Mouse (Mus musculus) gastrocnemius, adult 18-20 months (tissue): Measurements from ENCODE around the gene Pcbp3. TPM values are rescaled to one million over a fixed set of nuclear protein-coding genes. Genes with fewer than 3 reads are reported as not detected.
A peak's percentile ranks its signal among the peaks of the same experiment; 100 is the strongest.
"Not testable (repeated sequence)": the region's sequence is repeated elsewhere in the genome, so short reads cannot be mapped to it uniquely, and the experiment has no call there.

ENCODE experiments used
- DNase-seq: peaks from one replicate; pipeline ENCODE4 v3.0.0; 2021; ENCODE audit warnings: low spot score
- long read RNA-seq, 2 experiments: library from polyadenylated mRNA; stranded (forward); transcript quantifications; one replicate each; pipeline ENCODE4 v2.0.0; 2021
- total RNA-seq, 2 experiments: library from RNA; stranded (reverse); gene quantifications; 2 replicates each; pipeline ENCODE4 v1.2.3; 2021

The Pcbp3 gene
- 1 to 10 TPM; 1.2 to 1.8 TPM for total RNA-seq
- long read RNA-seq, experiment 1: 0 reads
- long read RNA-seq, experiment 2, partial matches to known transcripts: 0 of 2 reads
- long read RNA-seq, experiment 2, other reads (novel, unspliced or antisense): 1 of 2 reads

- DNase-seq: peak; percentile 96
Observed at GRCm38 (mm10) chr10:76961790-76962489, at the start of gene Pcbp3. Gene Pcbp3 (minus strand): TSS chr10:76961887.

DNA sequence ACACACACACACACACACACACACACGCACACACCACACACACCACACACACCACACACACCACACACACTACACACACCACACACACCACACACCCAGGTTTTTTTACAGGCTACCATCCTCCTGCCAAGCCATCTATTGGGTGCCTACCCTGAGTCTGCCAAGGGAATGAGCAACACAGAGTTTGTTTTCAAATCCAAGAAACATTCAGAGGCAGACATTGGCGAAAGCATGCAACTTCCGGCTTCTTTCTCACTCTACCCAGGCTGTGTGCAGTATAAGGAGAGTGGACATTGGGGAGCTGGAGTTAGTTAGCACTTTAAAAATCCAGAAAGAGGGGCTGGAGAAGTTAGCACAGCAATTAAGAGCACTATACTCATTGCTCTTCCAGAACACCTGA lies 47.0 kb upstream of the Pcbp3 start:
- DNase-seq: no peak

- no peak for DNase-seq
Observed at GRCm38 (mm10) chr10:77008109-77008561, 46.4 kb upstream of the Pcbp3 start.

DNA sequence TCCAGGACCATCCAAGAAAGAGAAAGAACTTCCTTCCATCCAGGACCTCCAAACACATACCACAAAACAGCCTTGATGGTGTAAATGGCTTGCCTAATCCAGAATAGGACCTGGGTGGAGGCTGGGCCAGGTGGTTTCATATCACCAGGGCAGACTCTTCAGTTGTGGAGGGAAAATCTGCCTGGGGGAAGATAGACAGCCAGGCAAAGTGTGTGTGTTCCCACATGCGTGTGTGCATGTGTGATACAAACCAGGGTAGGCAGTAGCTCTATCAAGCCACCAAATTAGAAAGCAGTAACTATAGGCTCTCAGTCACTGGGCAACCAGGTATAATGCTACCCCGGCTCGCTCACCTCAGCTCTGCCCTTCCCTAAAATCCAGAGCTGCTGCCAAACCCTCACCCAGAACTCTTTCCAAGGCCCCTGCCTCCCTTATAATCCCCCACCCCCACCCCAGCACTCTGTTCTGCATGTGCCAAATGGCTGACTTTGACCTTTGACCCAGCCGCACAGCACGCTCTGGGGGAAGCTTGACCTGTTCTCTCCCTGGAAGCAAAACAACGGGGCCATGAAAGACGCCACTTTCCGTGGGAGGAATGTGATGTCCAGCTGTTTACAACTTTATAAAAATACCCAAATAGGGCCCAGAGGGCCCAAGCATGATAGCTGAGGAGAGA lies 45.9 kb upstream of the Pcbp3 start:
- no peak for DNase-seq

- DNase-seq: no peak
Observed at GRCm38 (mm10) chr10:77004936-77005335, 43.2 kb upstream of the Pcbp3 start.

DNA sequence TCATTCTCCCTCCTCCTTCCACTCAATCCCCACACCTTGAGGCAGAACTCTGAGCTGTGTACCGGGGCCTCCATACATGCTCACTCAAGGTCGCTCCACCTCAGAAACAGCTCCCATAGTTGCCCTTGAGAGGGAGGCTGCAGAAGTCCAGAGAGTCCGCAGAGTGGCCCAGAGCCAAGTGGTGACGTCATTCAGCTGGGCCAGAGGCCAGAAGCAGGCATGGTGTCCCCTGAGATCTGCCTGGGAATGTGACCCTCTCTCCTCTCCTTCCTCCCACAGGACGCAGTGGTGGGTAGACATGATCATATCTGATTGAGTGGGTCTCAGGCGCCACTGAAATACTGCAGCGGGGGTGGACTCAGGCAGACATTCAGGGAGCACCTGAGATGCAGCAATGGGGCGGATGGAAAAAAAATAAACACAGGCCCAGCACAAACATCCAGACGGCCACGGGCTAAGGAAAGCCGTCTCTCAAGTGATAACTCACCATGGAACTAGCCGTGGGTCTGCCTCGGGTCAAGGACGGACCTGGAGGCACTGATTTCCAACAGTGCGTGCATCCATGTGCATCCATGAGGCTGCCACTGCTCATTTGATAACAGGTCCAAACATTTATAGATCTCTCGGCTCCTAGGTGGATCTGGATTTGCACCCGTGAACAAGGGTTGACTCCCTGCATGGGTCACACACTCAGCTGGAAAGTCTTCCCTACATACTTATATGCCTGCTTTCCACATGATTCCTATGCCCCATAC lies 36.2 kb upstream of the Pcbp3 start:
- DNase-seq: peak; percentile 24

GRCm38 (mm10) chr10:76992456-76992855 lies 30.8 kb upstream of the Pcbp3 start:
- no peak for DNase-seq

- DNase-seq: no peak
Observed at GRCm38 (mm10) chr10:76988586-76988985, 26.9 kb upstream of the Pcbp3 start.

- DNase-seq: no peak
Observed at GRCm38 (mm10) chr10:76978042-76978441, 16.4 kb upstream of the Pcbp3 start.

- DNase-seq: no peak
Observed at GRCm38 (mm10) chr10:76976699-76977098, 15.0 kb upstream of the Pcbp3 start.

DNA sequence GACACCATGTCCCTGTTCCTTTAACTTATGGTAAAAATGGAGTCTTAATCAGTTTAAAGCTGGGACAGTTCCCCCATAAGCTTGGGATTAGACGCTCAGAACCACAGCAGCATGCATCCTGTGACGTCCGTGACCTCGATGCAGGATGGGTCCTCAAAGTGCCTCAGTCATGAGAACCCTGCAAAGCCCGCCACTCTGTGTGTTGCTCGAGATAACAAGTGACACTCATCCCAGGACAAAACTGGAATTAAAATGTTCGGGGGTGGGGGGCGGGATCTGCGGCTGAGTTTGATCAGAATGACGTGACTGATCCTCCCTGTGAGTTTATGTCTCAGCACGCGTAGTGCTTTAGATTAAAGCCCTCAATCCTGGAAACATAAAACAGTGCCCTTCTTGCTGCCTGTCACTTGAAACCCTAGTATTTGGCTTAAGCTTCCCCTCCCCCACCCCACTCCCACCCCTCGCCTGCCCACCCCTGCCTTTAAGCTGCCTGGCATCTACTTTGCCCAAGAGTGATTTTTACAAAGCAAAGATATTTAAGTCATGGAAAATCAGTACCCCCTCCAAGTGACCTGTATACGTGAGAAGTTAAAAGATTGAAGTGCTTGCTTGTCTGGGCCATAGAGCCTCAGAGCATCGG lies 12.2 kb upstream of the Pcbp3 start:
- DNase-seq: no peak

DNA sequence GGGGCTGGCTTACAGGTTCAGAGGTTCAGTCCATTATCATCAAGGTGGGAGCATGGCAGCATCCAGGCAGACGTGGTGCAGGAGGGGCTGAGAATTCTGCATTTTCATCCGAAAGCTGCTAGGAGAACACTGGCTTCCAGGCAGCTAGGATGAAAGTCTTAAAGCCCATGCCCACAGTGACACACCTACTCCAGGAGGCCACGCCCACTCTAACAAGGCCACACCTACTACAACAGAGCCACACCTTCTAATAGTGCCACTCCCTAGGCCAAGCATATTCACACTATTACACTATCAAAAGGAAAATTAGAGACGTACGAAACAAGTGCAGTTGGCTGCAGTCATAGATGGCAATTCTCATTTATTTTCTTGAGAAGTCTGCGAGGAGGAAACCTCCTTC lies 10.6 kb upstream of the Pcbp3 start:
- DNase-seq: not testable (repeated sequence)

GRCm38 (mm10) chr10:76970974-76971373 lies 9.3 kb upstream of the Pcbp3 start:
- DNase-seq: no peak

DNA sequence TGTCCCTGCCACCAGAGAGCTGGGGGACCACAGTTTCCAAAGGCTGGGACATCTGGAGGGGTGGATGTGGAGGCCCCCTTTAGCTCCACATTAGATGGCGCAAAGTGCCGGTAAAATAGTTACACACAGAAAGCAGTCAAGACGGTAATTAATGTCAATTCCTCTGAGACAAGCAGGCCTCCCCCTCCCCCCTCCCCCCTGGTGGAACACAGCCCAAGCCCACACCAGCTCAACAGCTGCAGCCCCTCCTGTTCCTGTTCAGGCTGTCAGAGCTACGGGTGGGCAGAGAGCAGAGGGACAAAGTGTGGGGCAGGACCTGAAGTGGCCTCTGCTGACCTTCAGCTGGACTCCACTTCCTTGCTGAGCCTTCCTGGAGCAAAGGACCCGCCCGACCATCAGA lies 2.7 kb upstream of the Pcbp3 start:
- no peak for DNase-seq

- DNase-seq: no peak
Observed at GRCm38 (mm10) chr10:76963997-76964396, 2.3 kb upstream of the Pcbp3 start.

DNA sequence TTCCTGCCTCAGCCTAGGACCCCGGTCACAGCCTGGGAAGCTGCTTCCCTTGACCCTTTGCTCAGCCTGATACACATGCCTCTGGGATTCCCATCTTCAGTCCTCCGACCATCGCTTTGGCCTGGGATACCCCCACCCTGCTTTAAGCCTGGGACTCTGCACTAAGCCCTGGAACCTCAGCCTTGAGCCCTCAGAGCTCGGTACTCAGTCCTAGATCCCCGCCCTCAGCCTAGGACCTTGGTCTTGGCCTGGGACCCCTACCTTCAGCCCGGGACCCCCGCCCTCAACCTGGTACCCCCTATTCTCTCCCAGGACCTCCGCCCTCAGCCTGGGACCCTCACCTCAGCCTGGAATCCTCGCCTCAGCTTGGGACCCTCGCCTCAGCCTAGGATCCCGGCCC lies 531 bp downstream of the Pcbp3 start:
- no peak for DNase-seq

GRCm38 (mm10) chr10:76958201-76958600 lies 3.5 kb downstream of the Pcbp3 start:
- DNase-seq: no peak

DNA sequence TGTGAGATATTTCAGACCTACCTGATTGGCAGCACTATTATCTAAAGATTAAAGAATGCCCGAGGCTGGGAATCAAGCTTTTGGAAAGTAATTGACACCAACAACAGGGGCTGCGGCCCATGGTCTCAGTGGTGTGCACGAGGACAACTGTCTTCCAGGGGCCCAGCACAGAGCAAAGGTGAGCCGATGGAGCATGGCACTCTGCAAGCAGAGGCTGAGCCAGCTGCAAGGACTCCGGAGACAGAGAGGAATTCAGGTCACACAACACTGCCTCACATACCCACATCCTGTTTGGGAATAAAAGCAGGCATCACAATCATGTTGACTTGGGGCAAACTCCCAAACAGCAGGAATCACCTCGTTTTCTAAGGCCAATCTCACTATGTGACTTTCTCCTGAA lies 5.5 kb downstream of the Pcbp3 start:
- DNase-seq: no peak

DNA sequence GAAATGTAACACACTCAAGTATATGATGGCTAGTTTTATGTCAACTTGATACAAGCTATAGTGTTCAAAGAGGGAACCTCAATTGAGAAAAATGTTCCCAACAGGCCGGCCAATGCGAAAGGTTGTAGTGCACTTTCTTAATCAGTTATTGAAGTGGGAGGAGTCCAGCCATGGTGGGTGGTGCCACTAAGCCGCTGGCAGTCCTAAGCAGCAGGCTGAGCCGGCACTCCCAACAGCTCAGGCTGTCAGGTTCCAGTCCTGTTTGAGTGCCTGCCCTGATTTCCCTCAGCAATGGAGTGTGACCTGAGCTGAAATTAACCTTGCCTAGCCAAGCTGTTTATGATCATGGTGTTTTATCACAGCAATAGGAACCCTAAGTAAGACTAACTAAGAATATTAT lies 20.6 kb downstream of the Pcbp3 start:
- no peak for DNase-seq

- no peak for DNase-seq
Observed at GRCm38 (mm10) chr10:76936827-76937226, 24.9 kb downstream of the Pcbp3 start.

DNA sequence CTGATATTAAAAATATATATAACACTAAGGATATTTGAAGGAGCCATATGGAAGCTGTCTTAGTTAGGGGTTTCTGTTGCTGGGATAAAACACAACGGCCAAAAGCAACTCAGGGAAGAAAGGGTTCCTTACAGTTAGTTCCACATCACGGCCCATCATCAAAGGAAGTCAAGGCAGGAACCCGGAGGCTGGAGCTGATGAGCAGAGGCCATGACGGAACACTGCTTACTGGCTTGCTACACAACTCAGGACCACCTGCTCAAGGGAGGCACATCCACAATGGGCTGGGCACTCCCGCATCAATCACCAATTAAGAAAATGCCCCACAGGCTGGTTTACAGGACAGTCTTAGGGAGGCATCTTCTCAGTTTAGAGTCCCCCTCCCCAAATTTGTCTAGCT lies 26.9 kb downstream of the Pcbp3 start:
- no peak for DNase-seq

DNA sequence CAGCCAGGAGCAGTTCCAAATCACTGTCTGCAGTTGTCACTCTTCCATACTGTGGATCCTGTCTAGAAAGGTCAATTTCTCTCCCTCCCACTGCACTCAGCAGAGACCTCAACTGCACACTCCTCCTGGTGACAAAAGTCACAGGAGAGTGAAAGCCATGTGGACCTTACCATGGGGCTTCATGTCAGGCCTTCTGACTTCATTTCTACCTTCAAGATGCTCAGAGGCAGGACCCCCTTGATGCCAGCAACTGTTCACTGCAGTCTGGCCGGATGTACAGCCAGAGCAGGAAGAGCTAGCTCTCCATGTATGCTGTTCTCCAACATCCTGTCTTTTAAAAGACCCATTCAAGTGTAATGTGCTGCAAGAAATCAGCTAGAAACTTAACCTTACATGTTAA lies 29.9 kb downstream of the Pcbp3 start:
- no peak for DNase-seq
